Mouse (Mus musculus) cerebellum, postnatal 4 days (tissue): ENCODE measurements around the gene Cbfa2t3.

ENCODE experiments used
- DNase-seq, 2 experiments: peaks; one replicate each; pipeline ENCODE4 v3.0.0; 2022; ENCODE audit warnings: low spot score in 2 of 2, mixed read lengths in 1 of 2

Cbfa2t3 gene

DNA sequence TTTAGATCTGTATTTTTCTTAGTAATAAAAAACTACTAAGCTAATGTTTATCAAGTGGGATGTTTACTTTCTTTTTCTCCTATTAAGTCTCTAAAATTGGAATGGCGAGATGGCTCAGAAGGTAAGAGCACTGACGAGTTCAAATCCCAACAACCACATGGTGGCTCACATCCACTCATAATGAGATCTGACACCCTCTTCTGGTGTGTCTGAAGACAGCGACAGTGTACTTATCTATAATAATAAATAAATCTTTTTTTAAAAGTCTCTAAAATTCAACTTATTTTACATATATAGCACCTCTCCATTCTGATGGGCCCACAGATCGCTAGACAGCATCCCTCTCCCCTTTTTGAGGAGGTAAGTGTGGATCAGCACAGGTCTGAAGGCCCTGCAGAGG, 88.7 kb downstream of the Cbfa2t3 start:
- DNase-seq: no peak

DNA sequence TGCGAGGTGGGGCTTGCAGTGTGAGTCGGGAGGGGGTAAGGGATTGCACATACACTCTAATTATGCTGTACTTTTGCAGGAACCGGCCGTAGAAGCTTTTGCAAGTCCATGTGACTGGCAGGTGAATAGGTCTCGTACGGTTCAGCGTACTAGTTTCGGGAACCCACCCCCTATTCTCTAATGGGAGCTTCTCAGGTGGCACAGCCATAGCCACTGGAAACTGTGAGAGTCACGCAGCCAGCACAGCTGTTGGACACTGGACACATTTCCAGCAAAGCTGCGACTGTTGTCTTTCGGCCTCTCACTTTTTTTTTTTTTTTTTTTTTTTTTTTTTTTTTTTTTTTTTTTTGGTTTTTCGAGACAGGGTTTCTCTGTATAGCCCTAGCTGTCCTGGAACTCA, 92.1 kb downstream of the Cbfa2t3 start:
- no peak for DNase-seq

DNA sequence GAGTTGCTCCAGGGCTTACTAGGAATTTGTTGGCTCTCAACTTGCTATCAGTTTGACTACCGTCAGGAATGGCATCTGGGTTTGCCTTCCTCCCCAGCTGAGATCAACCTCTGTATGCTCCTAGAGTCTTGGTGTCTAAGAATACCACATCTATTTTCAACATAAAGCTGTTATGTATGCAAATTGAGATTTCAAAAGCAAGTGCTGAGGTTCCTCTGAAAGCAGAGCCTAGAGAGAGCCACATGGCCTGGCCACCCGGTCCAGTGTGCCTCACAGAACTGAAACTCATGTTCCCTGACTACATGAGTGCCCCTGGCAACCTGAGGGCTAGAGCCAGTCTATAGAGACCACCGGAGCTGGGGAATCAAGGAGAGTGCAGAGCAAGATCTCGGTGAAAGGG, 93.5 kb downstream of the Cbfa2t3 start:
- DNase-seq: no peak

DNA sequence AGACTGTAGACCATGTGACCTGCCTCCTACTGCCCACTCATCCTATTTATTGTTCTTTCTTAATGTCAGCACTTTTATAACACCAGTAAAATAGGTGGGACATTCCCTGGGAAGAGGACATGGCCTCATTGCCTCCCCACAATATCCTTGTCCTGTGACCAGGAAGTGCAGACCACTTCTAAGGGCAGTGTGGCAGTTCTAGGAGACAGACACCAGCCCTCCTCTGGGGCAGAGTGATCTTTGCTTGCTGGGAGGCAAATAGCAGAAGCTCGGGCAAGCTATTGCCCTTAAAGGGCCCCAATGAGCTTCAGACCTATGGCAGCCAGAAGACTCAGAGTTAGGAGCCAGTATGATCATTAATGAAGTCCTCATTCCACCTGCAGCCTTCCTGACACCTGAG, 94.3 kb downstream of the Cbfa2t3 start:
- DNase-seq: no peak

DNA sequence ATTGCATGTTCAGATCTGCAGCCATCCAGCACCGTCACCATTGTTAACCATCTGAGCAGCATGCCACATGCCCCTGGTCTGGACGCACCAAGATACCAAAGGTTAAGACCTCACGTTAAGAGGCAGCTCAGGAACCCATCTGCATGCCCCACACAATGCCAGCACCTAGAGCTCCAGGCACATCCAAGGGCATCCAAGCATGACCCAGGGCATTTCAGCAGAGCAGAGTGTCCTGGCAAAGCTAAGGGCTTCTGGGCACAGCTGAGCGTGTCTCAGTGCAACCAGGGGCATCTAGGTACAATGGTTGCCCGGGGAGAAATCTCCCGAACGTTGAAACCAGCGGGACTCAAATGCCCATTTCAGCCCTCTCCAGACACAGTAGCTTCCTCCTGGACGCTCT, 98.2 kb downstream of the Cbfa2t3 start:
- no peak for DNase-seq

DNA sequence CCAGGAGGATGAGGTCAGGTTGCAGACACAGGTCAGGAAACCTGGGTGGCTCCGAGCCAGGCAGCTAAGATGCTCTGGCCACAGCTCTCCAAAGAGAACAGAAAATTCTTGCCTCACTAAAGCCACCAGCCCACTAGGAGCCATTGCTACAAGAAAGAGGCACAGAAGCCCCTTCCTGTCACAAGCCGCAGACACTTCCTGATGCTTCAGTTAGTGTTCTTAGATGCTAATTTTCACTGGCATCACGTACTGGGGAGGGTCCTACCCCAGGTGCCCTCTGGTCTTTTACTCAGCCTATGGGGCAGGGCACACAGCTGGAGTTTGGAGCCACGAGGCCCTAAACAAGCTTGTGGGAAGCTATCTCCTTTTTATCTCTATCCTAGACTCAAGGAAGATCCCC, 102.9 kb downstream of the Cbfa2t3 start:
- DNase-seq: no peak

DNA sequence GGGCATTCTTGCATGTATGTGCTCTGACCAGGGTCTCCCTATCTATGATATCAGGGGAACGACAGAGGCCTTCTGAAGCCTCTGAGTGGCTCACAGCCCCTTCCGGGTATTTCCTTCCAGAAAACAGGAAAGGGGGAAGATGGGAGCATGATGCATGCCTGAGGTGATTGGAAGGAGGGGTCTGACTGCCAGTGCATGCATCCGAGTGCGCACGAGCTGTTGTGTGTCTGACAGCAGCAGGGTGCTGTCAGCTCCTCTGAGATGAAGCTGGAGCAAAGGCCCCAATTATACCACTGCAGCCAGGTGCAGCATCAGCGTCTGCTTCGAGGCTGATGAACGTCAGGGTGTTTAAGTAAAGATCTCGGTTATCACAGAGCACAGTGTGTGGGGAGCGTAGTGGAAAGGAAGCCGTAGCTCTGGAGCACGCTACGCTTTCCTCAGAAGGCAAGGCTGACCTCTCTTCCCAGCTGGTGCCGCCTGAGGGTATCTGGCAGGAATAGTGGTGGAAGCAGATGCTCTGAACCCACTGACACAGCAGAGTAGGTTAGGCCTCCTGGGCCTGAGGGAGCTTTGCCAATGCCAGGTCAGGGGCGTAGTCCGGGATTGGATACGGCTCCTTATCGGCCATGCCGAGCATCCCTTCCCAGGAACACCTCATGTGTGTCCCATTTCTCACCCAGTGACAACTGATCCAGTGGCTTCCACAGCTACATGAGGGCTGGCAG, 105.0 kb downstream of the Cbfa2t3 start:
- peak in 1 of 2 experiments; percentile 26 for DNase-seq

DNA sequence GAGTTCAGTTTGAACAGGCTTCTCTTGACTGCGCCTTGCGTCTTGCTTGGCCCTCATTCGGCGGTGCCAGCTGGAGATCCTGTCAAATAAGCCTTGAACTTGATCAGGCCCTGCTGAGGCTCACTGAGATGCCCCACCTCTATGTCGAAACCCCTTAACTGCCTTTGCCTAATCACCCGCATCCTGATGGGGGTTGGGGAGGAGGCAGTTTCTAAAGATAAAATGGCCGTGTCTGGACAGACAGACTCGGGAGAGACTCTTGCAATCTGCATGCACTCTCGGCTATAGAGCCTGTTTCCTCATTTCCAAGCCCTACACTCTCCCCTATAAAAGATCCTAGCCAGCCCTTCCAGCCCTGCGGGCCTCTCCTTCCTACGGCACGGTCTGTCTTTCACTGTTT, 105.7 kb downstream of the Cbfa2t3 start:
- DNase-seq: no peak

DNA sequence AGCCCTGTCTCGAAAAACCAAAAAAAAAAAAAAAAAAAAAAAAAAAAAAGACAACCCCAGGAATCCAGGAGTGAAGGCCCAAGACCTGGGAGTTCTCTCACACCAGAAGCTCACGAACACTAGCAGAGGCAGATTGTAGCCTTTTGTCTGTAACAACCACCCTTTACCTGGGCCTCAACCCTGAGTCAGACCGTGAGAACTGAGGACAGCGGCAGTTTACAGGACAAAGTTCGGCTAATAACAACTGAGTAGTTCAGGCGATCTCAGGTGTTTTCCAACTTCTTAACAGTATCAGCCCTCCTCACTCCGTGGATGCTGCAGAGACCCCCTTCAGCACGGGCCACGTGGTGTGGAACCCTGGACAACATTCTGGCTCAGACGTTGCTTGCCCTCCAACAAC, 112.2 kb downstream of the Cbfa2t3 start:
- no peak for DNase-seq

DNA sequence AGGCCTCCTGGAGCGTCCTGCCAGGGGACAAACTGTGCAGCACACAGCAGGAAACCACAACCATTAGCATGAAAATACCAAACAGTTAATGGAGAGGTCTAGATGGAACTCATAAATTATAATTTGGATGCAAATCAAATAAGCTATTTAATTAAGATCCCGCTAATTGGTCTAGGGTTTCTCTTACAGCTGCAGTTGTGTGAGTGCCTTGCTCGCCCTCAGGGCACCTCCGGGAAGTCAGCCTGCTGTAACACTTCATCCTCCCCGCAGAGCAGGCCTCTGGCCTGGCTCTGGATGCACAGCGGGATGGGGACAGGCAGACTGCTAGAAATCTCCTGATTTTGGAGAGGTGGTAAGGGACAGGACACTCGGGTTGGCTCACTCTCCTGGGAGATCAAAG, 112.7 kb downstream of the Cbfa2t3 start:
- DNase-seq: no peak

DNA sequence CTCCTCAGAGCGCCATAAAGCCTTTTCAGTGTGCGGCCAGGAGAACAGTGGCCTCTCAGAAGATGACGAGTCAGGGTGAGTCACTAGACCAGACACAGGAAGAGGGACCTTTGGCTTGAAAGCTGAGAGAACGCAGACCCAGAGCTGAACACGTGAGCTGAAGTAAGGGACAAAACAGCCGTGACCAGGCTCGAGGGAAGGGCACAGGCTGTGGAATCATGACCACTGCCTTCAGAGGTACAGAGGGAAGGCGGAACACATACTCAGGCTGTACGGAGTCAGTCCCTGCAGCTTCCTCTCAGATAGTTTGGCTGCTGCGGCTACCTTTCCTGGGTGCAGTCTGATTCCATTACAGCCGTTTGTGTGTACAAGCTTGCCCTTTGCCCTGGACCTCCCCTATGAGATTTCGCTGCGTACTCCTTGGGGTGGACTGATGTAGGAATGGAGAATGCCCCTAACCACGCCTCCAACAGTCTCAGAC, 113.5 kb downstream of the Cbfa2t3 start:
- no peak for DNase-seq

DNA sequence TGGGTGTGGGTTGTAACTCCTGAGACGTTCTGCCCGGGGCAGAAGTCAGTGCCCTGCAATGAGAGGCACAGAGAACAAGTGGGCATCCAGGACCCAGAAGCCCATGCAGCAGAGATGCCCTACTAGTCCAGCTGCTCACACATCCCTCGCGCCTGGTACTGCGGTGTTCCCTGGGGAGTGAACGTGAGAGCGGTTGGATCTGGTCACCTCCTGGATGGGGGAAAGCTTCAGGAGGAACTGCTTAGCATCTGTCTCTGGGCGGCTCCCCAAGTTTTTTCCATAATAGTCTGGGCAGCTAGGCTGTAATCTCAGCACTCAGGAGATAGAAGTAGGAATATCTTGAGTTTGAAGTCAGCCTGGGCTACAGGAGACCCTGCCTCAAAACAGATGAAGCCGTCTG, 113.9 kb downstream of the Cbfa2t3 start:
- DNase-seq: no peak

DNA sequence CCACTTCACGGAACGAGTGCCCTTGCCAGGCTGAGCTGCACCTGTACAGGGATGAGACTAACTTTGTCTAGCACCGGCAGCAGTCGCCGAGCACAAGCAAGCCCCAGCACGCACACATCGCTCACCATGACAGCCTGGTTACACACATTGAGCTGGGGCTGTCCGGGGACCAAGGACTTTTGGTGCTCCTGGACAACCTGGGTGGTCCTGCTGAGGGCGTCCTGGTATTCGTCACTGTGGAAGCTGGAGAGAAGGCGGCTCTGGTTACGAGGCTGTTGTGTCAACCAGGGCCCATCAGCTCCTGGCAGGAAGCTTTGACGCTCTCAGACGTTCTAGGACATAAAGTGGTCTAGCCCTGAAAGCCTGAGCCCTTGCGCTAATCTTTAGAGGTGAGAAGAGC, 118.0 kb downstream of the Cbfa2t3 start:
- no peak for DNase-seq

DNA sequence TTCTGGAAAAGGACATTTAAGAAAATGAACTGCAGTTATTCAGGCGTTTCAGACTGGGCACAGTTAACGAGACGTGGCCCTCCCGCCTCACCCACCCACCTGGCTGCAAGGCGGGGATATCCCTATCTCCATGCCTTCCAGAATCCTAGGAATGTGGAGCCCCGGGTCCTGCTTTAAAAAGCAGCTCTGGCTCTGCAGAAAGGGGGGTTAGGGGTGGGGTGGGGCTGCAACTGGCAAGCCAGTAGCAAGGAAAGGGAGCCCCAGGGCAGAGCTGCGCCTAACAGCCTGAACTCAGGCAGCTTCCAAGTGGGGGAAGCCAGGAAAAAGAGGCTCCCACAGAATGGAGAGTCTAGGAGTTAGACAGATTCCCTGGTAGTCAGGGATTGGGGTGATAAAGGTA, 119.7 kb downstream of the Cbfa2t3 start:
- no peak for DNase-seq

DNA sequence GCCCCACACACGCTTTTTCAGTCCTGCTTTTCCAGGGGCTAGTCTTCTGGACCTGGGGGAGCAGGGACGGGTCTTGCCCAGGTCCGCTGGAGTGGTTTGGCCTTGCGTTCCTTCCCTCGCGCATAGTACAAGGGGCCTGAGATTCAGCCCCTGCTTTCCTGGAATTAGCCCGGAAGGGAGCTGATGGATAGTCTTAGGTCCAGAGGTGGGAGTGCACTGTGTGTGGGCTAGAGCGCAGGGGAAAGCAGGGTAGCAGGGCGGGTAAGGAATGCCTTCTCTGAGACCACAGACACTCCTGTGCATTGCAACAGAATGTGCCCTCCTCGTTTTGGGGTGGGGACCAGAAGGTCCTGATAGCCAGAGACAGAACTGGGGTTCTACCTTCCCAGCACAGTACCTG, 121.8 kb downstream of the Cbfa2t3 start:
- no peak for DNase-seq

DNA sequence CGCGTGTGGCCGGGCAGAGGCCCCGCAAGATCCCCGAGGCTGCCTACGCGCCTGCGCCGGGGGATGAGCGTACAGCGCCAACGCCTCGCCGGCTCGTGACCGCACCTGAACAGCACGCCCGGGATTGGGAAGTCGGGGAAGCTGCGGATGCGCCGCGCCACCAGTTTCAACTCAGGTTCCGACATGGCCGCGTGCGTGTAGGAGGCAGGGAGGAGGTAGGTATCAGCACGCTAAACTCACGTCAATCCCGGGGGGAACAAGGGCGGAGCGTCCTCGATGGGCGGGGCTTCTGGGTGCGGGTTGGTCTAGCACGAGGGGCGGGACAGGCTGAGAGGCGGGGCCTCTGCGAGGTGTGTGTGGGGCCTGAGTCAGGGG, 122.3 kb downstream of the Cbfa2t3 start, which contains the start of gene Aprt:
Gene Aprt, minus strand, starts transcription at position 262 of the 375 bp plus-strand sequence.
- DNase-seq: peak; percentile 67 to 85

DNA sequence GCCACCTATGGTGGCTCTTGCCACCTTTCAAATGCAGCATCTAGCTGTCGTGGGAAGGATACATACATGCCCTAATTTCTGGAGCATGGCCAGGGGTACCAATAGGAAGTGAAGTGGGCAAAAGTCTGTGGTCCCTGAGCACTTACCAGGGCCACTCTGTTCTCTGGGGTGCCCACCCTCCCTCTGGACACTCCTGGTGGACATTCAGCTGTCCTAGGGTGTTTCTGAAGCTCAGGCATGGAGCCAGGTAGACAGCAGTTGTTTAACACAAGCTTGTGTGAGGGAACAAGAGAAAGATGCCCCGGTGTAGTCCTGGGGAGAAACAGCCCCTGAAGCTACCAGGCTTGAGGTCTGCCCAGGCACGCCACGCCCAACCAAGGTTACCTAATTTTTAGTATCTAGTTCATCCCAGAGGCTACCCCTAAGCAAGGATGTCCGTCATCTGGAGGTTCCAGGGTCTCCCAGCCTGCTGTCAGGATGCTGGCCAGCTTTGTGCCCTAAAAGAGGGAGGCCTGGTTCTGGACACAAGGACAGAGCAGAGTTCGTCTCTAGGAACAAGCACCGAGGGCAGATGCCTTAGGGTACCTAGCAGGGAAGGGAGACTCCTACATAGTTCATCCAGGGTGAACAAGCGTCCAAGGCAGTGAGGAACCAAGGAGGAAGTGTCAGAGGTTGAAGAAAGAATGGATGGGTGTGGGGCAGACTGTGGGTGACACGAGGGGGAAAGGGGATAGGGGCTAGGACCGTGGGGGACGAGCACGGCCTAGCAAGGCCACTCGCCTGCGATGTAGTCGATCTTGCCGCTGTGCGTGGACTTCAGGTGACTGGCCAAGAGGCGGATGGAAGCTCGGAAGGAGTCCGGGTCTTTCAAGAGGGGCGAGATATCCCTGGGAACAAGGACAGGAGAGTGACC, 122.9 kb downstream of the Cbfa2t3 start:
- no peak for DNase-seq

DNA sequence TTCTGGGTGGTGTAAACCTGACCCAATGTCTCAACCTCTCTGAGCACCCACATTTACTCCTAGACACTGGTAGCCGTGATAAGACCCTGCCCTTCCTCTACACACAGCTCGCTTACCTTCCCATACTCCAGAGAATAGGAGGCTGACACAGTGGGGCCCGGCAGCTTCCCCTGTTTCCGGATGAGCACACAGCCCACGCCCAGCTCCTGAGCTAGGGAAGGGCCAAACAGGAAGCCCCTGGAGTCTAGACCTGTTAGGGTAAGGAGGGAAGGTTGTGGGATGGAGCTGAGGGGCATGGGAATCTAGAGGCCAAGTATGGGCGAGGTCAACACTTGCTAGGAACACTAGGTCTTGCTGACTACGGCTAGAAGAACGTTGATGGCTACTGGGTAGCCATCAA, 123.6 kb downstream of the Cbfa2t3 start:
- DNase-seq: no peak
